Mouse (Mus musculus): ENCODE data around the gene Gnb3. TPM values are rescaled to one million over a fixed set of nuclear protein-coding genes. Genes with fewer than 3 reads are reported as not detected.
A peak's percentile ranks its signal among the peaks of the same experiment; 100 is the strongest.
"Not testable (repeated sequence)": the region's sequence is repeated elsewhere in the genome, so short reads cannot be mapped to it uniquely, and the experiment has no call there.

Gene Gnb3
- total RNA-seq, 1 experiment from 2014 or later: 9.5 TPM

- DNase-seq: no peak
Observed at GRCm38 (mm10) chr6:124814858-124815774, 25.0 kb downstream of the Gnb3 start.

- DNase-seq: peak; percentile 62
Observed at GRCm38 (mm10) chr6:124814448-124814847, 25.6 kb downstream of the Gnb3 start.

GRCm38 (mm10) chr6:124813933-124814332 is 26.1 kb downstream of the Gnb3 start, which contains the start of gene Tpi1:
Tpi1 (minus strand) TSS chr6:124814296.
- peak; percentile 96 for DNase-seq

- DNase-seq: peak; percentile 82
Observed at GRCm38 (mm10) chr6:124813496-124813895, 26.6 kb downstream of the Gnb3 start.

- no peak for DNase-seq
Observed at GRCm38 (mm10) chr6:124812848-124813247, 27.2 kb downstream of the Gnb3 start.

GRCm38 (mm10) chr6:124811701-124812560 is 28.1 kb downstream of the Gnb3 start:
- DNase-seq: no peak

GRCm38 (mm10) chr6:124811403-124811665 is 28.7 kb downstream of the Gnb3 start:
- no peak for DNase-seq

GRCm38 (mm10) chr6:124810566-124811402 is 29.3 kb downstream of the Gnb3 start:
- DNase-seq: not testable (repeated sequence)

- no peak for DNase-seq
Observed at GRCm38 (mm10) chr6:124809775-124810538, 30.1 kb downstream of the Gnb3 start.

- DNase-seq: peak; percentile 92
Observed at GRCm38 (mm10) chr6:124809052-124809774, 30.9 kb downstream of the Gnb3 start.

GRCm38 (mm10) chr6:124808358-124809012 is 31.6 kb downstream of the Gnb3 start, which contains the start of gene Spsb2:
Spsb2 (plus strand) TSS chr6:124808661.
- peak; percentile 87 for DNase-seq

- DNase-seq: no peak
Observed at GRCm38 (mm10) chr6:124807986-124808357, 32.1 kb downstream of the Gnb3 start.

- DNase-seq: no peak
Observed at GRCm38 (mm10) chr6:124807366-124807765, 32.7 kb downstream of the Gnb3 start.

- DNase-seq: no peak
Observed at GRCm38 (mm10) chr6:124806446-124807140, 33.5 kb downstream of the Gnb3 start.

- peak; percentile 99 for DNase-seq
Observed at GRCm38 (mm10) chr6:124805341-124806321, 34.4 kb downstream of the Gnb3 start.

GRCm38 (mm10) chr6:124804341-124804740 is 35.7 kb downstream of the Gnb3 start:
- no peak for DNase-seq

GRCm38 (mm10) chr6:124803691-124804090 is 36.4 kb downstream of the Gnb3 start:
- DNase-seq: not testable (repeated sequence)

- DNase-seq: no peak
Observed at GRCm38 (mm10) chr6:124803061-124803460, 37.0 kb downstream of the Gnb3 start.
